Mouse (Mus musculus): ENCODE data around the gene Nop53. TPM values are rescaled to one million over a fixed set of nuclear protein-coding genes. Genes with fewer than 3 reads are reported as not detected.
A peak's percentile ranks its signal among the peaks of the same experiment; 100 is the strongest.

The Nop53 gene
- total RNA-seq, 2 experiments from 2014 or later = 129 to 137 TPM

GRCm38 (mm10) chr7:15961798-15962197 is 15.9 kb upstream of the Nop53 start:
- DNase-seq = no peak
- intact Hi-C loops (cut with DNase I) = no loop called here

- DNase-seq = peak; percentile 47 to 56
- intact Hi-C loops (cut with DNase I) = no loop called here
Measured at GRCm38 (mm10) chr7:15961239-15961638, 15.4 kb upstream of the Nop53 start.

GRCm38 (mm10) chr7:15960691-15961090 is 14.8 kb upstream of the Nop53 start:
- DNase-seq = peak in 1 of 2 experiments; percentile 31
- intact Hi-C loops (cut with DNase I) = no loop called here

GRCm38 (mm10) chr7:15956143-15956542 is 10.3 kb upstream of the Nop53 start:
- intact Hi-C loops (cut with DNase I) = no loop called here
- no peak for DNase-seq

GRCm38 (mm10) chr7:15955509-15955908 is 9.6 kb upstream of the Nop53 start:
- intact Hi-C loops (cut with DNase I) = no loop called here

GRCm38 (mm10) chr7:15954978-15955443 is 9.1 kb upstream of the Nop53 start:
- intact Hi-C loops (cut with DNase I) = no loop called here
- peak; percentile 71 to 78 for DNase-seq

More at GRCm38 (mm10) chr7:15955509-15955908, 9.6 kb upstream of the Nop53 start:
- peak in 1 of 2 experiments; percentile 37 for DNase-seq

- intact Hi-C loops (cut with DNase I) = no loop called here
- no peak for DNase-seq
Measured at GRCm38 (mm10) chr7:15954436-15954835, 8.6 kb upstream of the Nop53 start.

- no peak for DNase-seq
- intact Hi-C loops (cut with DNase I) = no loop called here
Measured at GRCm38 (mm10) chr7:15953307-15954074, 7.6 kb upstream of the Nop53 start.

GRCm38 (mm10) chr7:15952416-15952815 is 6.5 kb upstream of the Nop53 start:
- no peak for DNase-seq
- intact Hi-C loops (cut with DNase I) = no loop called here

GRCm38 (mm10) chr7:15950008-15950407 is 4.1 kb upstream of the Nop53 start:
- intact Hi-C loops (cut with DNase I) = no loop called here
- no peak for DNase-seq

- DNase-seq = no peak
- intact Hi-C loops (cut with DNase I) = no loop called here
Measured at GRCm38 (mm10) chr7:15949216-15949790, 3.4 kb upstream of the Nop53 start.

- DNase-seq = peak; percentile 92
- intact Hi-C loops (cut with DNase I) = loop anchor here (1.0 kb wide), 1 partner anchor 19 kb away; the partner anchor contains the start of gene Ehd2
Measured at GRCm38 (mm10) chr7:15948381-15948941, 2.6 kb upstream of the Nop53 start.

GRCm38 (mm10) chr7:15947653-15948260 is 1.9 kb upstream of the Nop53 start:
- no peak for DNase-seq
- intact Hi-C loops (cut with DNase I) = loop anchor here (1.0 kb wide), 1 partner anchor 20 kb away; the partner anchor contains the start of gene Ehd2

GRCm38 (mm10) chr7:15945211-15945610 is 663 bp downstream of the Nop53 start:
- DNase-seq = no peak
- intact Hi-C loops (cut with DNase I) = loop anchor here (2.0 kb wide), 1 partner anchor 14 kb away; no protein-coding TSS in a partner anchor

GRCm38 (mm10) chr7:15944311-15944710 is 1.6 kb downstream of the Nop53 start:
- intact Hi-C loops (cut with DNase I) = loop anchor here (2.0 kb wide), 1 partner anchor 14 kb away; no protein-coding TSS in a partner anchor
- no peak for DNase-seq

- no peak for DNase-seq
- intact Hi-C loops (cut with DNase I) = no loop called here
Measured at GRCm38 (mm10) chr7:15938621-15939020, 7.3 kb downstream of the Nop53 start.

GRCm38 (mm10) chr7:15937491-15937890 is 8.4 kb downstream of the Nop53 start:
- intact Hi-C loops (cut with DNase I) = no loop called here
- DNase-seq = no peak

GRCm38 (mm10) chr7:15933437-15934359 is 12.2 kb downstream of the Nop53 start:
- intact Hi-C loops (cut with DNase I) = loop anchor here (5.0 kb wide), 1 partner anchor 114 kb away; the partner anchor contains the start of gene Bicra
- DNase-seq = peak; percentile 65

- no peak for DNase-seq
- intact Hi-C loops (cut with DNase I) = loop anchor here (2.0 to 5.0 kb wide), 3 partner anchors 13 to 116 kb away; partner anchors contain the start of genes Bicra and Ehd2
Measured at GRCm38 (mm10) chr7:15931635-15932034, 14.2 kb downstream of the Nop53 start.

Measured in heart, postnatal 14 days (tissue).